Mouse (Mus musculus) thymus, postnatal 10 days (tissue): ENCODE results near the gene Slc17a7.
"Not testable (repeated sequence)": the region's sequence is repeated elsewhere in the genome, so short reads cannot be mapped to it uniquely, and the experiment has no call there.

Experiments used
- DNase-seq, 2 experiments: peaks; one replicate each; pipeline ENCODE4 v3.0.0; 2021; ENCODE audit warnings: low spot score in 2 of 2

Gene Slc17a7

DNA sequence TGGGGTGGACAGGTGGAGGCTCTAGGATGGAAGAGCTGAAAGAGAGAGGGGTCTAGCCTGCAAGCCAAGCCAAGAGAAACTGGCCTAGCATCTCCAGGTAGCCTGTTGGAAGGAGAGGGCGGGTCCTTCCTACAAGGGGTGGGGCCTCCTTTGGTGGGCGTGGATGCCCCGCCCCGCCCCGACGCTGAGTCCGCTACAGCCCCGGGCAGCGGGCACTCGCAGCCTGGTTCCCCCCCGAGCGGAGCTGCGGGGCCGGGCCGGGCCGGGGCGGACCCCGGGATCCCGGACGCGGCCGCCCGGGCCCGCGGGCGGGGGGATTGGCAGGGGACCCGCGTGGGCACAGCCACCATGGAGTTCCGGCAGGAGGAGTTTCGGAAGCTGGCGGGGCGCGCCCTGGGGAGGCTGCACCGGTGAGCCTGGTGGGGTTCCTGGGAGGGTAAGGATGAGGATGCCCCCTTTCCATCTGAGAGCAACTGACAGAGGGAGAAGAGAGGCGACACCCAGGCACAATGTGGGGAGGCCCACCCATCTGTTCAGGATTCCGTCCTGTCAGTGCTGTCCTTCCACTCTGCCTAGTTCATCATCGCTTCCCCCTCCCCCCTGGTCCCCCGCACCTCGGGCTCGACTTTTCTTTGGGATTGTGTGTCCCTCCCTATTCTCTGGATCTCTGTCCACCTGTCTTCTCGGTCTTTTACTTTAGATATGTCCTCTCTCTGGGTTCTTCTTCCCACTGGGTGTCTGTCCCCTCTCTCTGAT, at the start of gene Slc17a7:
Gene Slc17a7, plus strand, starts transcription at position 215 of the 756 bp plus-strand sequence.
- no peak for DNase-seq

DNA sequence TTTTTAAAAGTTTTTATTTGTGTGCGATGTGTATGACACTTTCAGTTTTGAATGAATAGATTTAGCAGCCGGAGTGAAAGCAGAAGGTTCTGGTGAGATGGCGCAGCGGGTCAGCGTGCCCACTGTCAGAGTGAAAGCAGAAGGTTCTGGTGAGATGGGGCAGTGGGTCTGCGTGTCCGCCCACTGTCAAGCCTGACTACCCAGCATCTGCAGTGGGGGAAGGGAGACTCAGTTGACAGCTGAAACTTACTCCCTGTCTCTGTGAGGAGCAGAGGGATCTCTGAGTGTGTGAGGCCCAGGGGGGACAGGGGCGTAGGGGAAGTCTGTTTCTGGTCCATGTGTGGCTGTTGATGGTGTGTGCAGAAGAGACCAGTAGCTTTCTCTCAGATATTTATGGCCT, 46.2 kb upstream of the Slc17a7 start:
- DNase-seq, result no peak

- DNase-seq, result no peak
Measured at GRCm38 (mm10) chr7:45118336-45118735, 45.4 kb upstream of the Slc17a7 start.

- no peak for DNase-seq
Measured at GRCm38 (mm10) chr7:45119780-45120709, 43.7 kb upstream of the Slc17a7 start.

DNA sequence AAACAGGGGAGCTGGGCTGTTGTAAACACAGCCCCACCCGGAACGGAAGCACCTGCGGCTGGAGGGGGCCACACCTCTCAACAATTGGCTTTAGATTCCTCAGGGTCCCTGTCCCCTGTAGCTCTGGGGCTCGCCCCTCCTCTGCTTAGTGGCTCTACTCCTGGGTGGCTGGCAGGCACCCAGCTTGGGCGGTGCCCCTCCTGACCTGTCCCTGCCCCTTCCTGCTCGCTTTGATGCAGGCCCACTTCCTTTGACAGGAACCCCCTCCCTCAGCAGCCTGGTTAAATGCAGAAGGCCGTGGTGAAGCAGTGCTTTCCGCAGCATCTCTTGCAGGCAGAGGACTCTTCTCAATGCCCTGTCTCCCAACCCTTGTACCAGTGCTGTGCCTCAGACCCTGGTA, 42.3 kb upstream of the Slc17a7 start:
- peak; percentile 75 to 82 for DNase-seq

DNA sequence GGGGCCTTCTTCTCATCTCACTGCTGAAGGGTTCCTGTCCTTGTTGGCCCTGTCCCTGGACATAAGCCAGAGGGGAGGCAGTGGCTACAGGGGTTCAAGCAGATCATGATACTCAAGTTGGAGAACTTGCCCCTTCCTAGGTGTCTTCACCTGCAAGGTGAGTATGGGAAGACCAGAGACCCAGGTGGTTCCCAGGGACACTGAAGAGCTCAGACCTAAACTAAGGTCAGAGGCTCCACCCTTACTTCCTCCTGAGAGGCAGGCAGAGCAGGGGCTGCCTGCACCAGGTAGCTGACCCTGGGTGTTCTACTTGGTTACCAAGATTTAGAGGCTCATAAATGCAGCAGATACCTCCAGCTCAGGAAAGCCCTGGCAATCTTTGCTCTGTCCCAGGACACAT, 41.8 kb upstream of the Slc17a7 start:
- no peak for DNase-seq

GRCm38 (mm10) chr7:45122561-45123185, 41.1 kb upstream of the Slc17a7 start:
- peak in 1 of 2 experiments; percentile 4 for DNase-seq

- peak in 1 of 2 experiments; percentile 45 for DNase-seq
Measured at GRCm38 (mm10) chr7:45123186-45123570, 40.6 kb upstream of the Slc17a7 start.

DNA sequence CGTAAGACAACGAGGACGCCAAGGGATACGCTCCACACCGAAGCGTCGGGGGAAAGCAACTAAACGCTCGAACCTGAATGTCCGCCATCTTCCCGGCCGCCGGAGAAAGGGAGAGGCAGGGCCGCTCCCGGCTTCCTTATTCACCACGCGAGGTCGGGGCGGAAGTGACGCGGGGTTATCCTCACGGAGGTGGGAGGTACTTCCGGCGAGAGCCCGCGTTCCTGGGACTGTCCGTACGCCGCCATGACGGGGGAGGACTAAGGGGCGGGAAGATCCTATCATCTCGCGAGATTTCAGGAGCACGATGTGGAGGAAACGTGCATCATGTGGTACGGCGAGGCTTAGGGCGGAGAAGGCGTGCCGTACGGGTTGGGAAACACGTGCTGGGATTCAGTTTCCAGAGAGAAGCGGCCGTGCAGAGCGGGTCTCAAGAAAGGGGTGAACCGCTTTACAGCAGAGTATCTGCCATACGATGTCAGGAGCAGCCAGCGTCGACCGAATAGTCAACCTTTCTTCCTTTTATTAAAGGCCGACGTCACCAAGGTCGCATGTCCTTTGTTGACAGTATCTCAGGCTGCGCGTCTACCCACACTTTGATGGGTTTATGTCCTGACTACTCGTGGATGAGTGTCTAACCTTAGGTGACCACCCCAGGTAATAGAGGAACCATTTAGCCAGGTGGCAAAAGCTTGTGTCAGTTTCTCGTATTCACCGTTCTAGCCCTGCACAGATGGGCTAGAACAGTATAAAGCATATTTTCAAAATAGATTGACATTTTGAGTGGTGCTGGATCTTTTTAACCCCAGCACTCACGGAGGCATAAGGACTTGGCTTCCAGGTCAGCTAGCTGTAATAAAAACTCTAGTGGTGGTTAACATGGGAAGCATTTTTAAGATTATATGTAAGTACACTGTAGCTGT, 39.3 kb upstream of the Slc17a7 start, which contains the start of gene Rps11:
Gene Rps11, minus strand, starts transcription at position 216 of the 920 bp plus-strand sequence.
- DNase-seq, result peak; percentile 98 to 99

DNA sequence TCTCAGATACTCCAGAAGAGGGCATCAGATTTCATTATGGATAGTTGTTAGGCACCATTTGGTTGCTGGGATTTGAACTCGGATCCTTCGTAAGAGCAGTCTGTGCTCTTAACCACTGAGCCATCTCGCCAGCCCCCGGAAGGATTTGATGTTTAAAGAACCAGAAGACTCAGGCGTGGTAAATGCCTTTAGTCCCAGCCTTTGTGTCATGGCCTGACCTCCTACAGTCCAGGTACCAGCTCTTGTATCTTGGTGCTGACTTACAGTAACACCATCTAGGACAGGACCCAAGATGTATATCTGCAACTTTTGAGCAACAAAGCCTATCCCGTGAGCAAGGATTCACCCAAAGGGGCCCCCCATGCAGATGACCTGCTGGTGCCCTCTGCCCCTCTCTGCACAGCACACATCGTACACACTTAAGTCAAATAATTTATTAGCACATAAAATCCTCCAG, 38.6 kb upstream of the Slc17a7 start:
- DNase-seq, result no peak

GRCm38 (mm10) chr7:45125649-45126048, 38.1 kb upstream of the Slc17a7 start:
- DNase-seq, result not testable (repeated sequence)

- DNase-seq, result no peak
Measured at GRCm38 (mm10) chr7:45126147-45126843, 37.5 kb upstream of the Slc17a7 start.

DNA sequence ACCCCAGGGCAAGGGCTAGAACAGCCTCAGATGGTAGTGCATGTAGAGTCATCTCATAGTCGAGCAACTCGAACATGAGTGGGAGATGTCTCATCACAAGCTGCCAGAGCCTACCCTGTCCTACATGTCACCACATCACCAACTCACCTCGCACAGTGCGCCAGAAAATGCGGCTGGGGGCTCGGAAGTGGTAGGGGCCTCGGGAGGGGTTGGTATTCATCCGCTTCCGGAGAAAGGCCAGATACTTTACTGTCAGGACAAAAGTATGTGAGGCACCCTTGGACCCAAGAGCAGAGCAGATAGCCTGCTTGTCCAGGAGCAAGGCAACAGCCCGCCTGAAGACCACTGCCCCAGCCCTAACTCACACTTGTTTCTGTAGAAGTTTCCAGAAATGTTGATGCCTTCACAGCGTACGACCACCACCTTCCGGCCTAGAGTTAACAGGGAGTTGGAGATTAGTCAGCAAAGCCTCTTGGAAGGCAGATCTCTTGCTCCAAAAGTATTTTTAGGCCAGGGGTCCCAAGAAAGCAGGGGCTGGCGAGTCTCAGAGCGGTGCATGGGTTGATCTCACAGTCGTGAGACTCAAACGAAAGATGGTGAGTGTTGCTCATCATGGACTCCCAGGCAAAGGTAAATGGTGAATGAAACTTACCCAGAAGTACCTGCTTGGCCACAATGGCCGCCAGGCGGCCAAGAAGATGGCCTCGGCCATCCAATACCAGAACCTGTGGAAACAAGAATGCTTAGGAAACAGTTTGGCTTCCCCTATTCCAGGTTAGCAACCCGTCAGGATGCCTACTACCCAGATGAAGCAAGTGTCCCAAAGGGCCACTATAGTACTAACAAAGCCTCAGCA, 36.7 kb upstream of the Slc17a7 start:
- DNase-seq, result no peak

DNA sequence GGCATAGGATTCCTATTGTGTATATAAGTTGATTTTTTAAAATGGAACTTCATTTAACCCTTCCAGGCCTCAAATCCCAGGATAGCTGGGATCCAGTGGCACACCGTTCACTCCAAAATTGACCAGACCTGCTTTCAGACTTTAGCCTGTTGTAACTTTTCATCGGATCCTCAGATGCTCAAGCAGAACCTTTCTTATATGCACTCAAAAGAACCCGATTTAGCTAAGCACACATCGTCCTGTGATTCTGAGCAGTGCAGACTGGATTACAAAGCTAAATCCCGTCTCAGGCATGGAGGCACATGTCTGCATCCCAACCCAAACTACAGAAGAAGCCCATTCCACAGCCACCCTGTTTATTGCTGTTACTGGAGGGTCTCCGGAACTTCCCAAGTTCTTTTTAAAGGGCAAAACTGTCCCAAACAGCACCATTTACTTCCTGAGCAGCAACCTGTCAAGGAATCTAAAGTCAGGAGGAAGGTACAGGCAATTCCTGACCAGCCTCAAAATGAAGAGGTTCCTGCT, 36.0 kb upstream of the Slc17a7 start:
- DNase-seq, result no peak

DNA sequence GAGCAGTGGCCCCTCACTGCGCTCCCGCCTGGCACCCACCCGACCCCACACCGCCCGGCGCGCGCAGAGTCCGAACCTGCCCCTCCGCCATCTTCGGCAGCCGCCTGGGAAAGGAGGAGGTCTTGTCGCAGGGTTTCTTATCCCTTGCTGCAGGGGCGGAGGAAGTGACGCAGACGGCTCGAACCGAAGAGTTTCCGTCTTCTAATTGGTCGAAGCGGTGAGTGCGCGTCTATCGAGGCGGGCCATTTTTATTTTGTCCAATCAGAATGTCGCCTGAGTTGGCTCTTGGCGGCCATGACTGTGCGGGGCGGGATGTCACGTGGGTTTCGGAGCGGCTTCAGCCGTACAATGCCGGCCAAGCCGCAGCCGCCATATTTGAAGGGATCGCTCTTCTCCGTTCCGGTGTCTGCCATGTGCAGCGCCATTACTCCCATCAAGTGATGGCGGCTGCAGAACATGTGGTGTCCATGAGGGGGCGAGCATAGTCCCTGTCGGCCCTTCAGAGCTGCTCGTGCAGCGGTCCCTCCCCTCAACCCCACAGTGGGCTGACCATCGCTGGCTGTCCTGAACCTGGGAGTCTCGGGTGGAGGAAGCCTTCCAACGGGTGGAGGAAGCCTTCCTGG, 35.0 kb upstream of the Slc17a7 start, which contains the start of gene Rpl13a:
Gene Rpl13a, minus strand, starts transcription at position 138 of the 623 bp plus-strand sequence.
- peak; percentile 96 to 98 for DNase-seq

- no peak for DNase-seq
Measured at GRCm38 (mm10) chr7:45129318-45129717, 34.4 kb upstream of the Slc17a7 start.

GRCm38 (mm10) chr7:45129776-45130512, 33.8 kb upstream of the Slc17a7 start:
- DNase-seq, result no peak

GRCm38 (mm10) chr7:45131850-45132249, 31.9 kb upstream of the Slc17a7 start:
- no peak for DNase-seq
